Mouse (Mus musculus) embryonic facial prominence, embryonic 10.5 days (tissue): ENCODE measurements around the gene Zfhx3. TPM values are rescaled to one million over a fixed set of nuclear protein-coding genes. Genes with fewer than 3 reads are reported as not detected.
A peak's percentile ranks its signal among the peaks of the same experiment; 100 is the strongest.

Source experiments
- DNase-seq: peaks from one replicate; pipeline ENCODE4 v3.0.0-alpha.2; 2017; ENCODE audit warnings: low spot score
- H3K27ac ChIP-seq: fragments of 300-500 bp; sonication (generic); replicated peaks from 2 replicates; pipeline ENCODE4 v1.5.1; 2016; ENCODE audit warnings: mild to moderate bottlenecking
- H3K27me3 ChIP-seq: fragments of 300-500 bp; sonication (generic); replicated peaks from 2 replicates; pipeline ENCODE4 v1.6.1; 2016; ENCODE audit warnings: low read depth, mild to moderate bottlenecking; ENCODE audit not compliant: poor library complexity, severe bottlenecking
- H3K36me3 ChIP-seq: fragments of 300-500 bp; sonication (generic); replicated peaks from 2 replicates; pipeline ENCODE4 v1.6.1; 2016; ENCODE audit warnings: mild to moderate bottlenecking, moderate library complexity
- H3K4me1 ChIP-seq: fragments of 300-500 bp; sonication (generic); 2 replicates; pipeline ENCODE4 v1.6.1; 2016
- H3K4me3 ChIP-seq: fragments of 300-500 bp; sonication (generic); 2 replicates; pipeline ENCODE4 v1.5.1; 2016; ENCODE audit warnings: mild to moderate bottlenecking, moderate library complexity
- H3K9me3 ChIP-seq: fragments of 300-500 bp; sonication (generic); 2 replicates; pipeline ENCODE4 v1.6.1; 2016; ENCODE audit warnings: mild to moderate bottlenecking
- WGBS: fragments of 180-500 bp; shearing (Covaris S2); methylation state at CpG from one replicate; pipeline ENCODE4 v1.1.7; 2016; 5-methylcytosine and 5-hydroxymethylcytosine counted together
- polyA plus RNA-seq: library from polyadenylated mRNA; unstranded; fragments of >200 nt; fragmentation: Nextera tagmentation; extraction: Ambion mirVana; gene quantifications from 2 replicates; pipeline ENCODE4 v1.2.1, GENCODE M21; 2016

The Zfhx3 gene
- polyA plus RNA-seq, 1 experiment from 2014 or later: 18.8 TPM

- H3K9me3 ChIP-seq: peaks cover 36% of the 10 kb centered on the region
- DNase-seq: peak; percentile 66
- 67% methylated on average over 14 of the region's 14 CpGs for WGBS
Measured at GRCm38 (mm10) chr8:108790559-108791293, 848.3 kb downstream of the Zfhx3 start.

GRCm38 (mm10) chr8:108796076-108796475 lies 853.6 kb downstream of the Zfhx3 start:
- WGBS: 95% methylated on average over 3 of the region's 3 CpGs
- Histone ChIP-seq H3K4me1 (peaks cover 17% of the 10 kb centered on the region), H3K27ac (no peak overlapping the region), H3K27me3 (no peaks in the 10 kb centered on the region), H3K4me3 (no peak overlapping the region), H3K36me3 (peaks cover 87% of the 10 kb centered on the region), H3K9me3 (peaks cover 37% of the 10 kb centered on the region)
- no peak for DNase-seq

More at GRCm38 (mm10) chr8:108790559-108791293, 848.3 kb downstream of the Zfhx3 start:
- no peak overlapping the region for H3K4me3 ChIP-seq
- H3K4me1 ChIP-seq: peaks cover 55% of the 10 kb centered on the region
- no peaks in the 10 kb centered on the region for H3K27me3 ChIP-seq
- H3K27ac ChIP-seq: peak overlapping the region; percentile 48; the same call in 1 of the 2 replicates
- H3K36me3 ChIP-seq: peaks cover 43% of the 10 kb centered on the region

- peaks cover 91% of the 10 kb centered on the region for H3K36me3 ChIP-seq
- H3K9me3 ChIP-seq: peaks cover 36% of the 10 kb centered on the region
- H3K4me1 ChIP-seq: peaks cover 12% of the 10 kb centered on the region; the same call in 1 of the 2 replicates
- no peak overlapping the region for H3K27ac ChIP-seq
- no peaks in the 10 kb centered on the region for H3K27me3 ChIP-seq
- H3K4me3 ChIP-seq: no peak overlapping the region
- DNase-seq: no peak
- 86% methylated on average over 3 of the region's 3 CpGs for WGBS
Measured at GRCm38 (mm10) chr8:108796882-108797281, 854.4 kb downstream of the Zfhx3 start.

GRCm38 (mm10) chr8:108798012-108798411 lies 855.6 kb downstream of the Zfhx3 start:
- 85% methylated on average over 12 of the region's 12 CpGs for WGBS
- H3K4me1 ChIP-seq: peaks cover 21% of the 10 kb centered on the region
- no peaks in the 10 kb centered on the region for H3K27me3 ChIP-seq
- no peak overlapping the region for H3K27ac ChIP-seq
- peaks cover 25% of the 10 kb centered on the region for H3K9me3 ChIP-seq
- H3K36me3 ChIP-seq: peaks cover 91% of the 10 kb centered on the region
- DNase-seq: no peak
- H3K4me3 ChIP-seq: no peak overlapping the region

- H3K27ac ChIP-seq: no peak overlapping the region; the same call in 1 of the 2 replicates
- WGBS: 94% methylated on average over 6 of the region's 6 CpGs
- no peak overlapping the region for H3K4me3 ChIP-seq
- H3K4me1 ChIP-seq: peaks cover 23% of the 10 kb centered on the region
- H3K27me3 ChIP-seq: no peaks in the 10 kb centered on the region
- DNase-seq: no peak
- peaks cover 90% of the 10 kb centered on the region for H3K36me3 ChIP-seq
- H3K9me3 ChIP-seq: peaks cover 12% of the 10 kb centered on the region
Measured at GRCm38 (mm10) chr8:108799250-108799649, 856.8 kb downstream of the Zfhx3 start.

- peaks cover 89% of the 10 kb centered on the region for H3K36me3 ChIP-seq
- H3K27ac ChIP-seq: no peak overlapping the region
- 94% methylated on average over 15 of the region's 15 CpGs for WGBS
- H3K4me1 ChIP-seq: peaks cover 30% of the 10 kb centered on the region
- peaks cover 5% of the 10 kb centered on the region; the same call in 1 of the 2 replicates for H3K9me3 ChIP-seq
- no peak overlapping the region for H3K4me3 ChIP-seq
- DNase-seq: no peak
- H3K27me3 ChIP-seq: no peaks in the 10 kb centered on the region
Measured at GRCm38 (mm10) chr8:108800357-108800756, 857.9 kb downstream of the Zfhx3 start.

- Histone ChIP-seq H3K27ac (0 out of 2 replicates have a peak overlapping the region, but pooled peaks have one; percentile 19), H3K36me3 (peaks cover 74% of the 10 kb centered on the region), H3K9me3 (no peaks in the 10 kb centered on the region), H3K4me3 (no peak overlapping the region), H3K4me1 (peaks cover 33% of the 10 kb centered on the region), H3K27me3 (no peaks in the 10 kb centered on the region)
- WGBS: 71% methylated on average over 6 of the region's 6 CpGs
- no peak for DNase-seq
Measured at GRCm38 (mm10) chr8:108803017-108803416, 860.6 kb downstream of the Zfhx3 start.

GRCm38 (mm10) chr8:108811694-108812093 lies 869.2 kb downstream of the Zfhx3 start:
- Histone ChIP-seq H3K27ac (no peak overlapping the region), H3K27me3 (no peaks in the 10 kb centered on the region), H3K4me3 (no peak overlapping the region), H3K9me3 (no peaks in the 10 kb centered on the region), H3K4me1 (peaks cover 35% of the 10 kb centered on the region), H3K36me3 (peaks cover 65% of the 10 kb centered on the region)
- 85% methylated on average over 10 of the region's 10 CpGs for WGBS
- DNase-seq: no peak

GRCm38 (mm10) chr8:108813375-108813774 lies 870.9 kb downstream of the Zfhx3 start:
- Histone ChIP-seq H3K4me1 (peaks cover 40% of the 10 kb centered on the region), H3K9me3 (no peaks in the 10 kb centered on the region), H3K27ac (no peak overlapping the region), H3K4me3 (no peak overlapping the region), H3K36me3 (peaks cover 69% of the 10 kb centered on the region), H3K27me3 (no peaks in the 10 kb centered on the region)
- no peak for DNase-seq
- WGBS: 78% methylated on average over 12 of the region's 12 CpGs

GRCm38 (mm10) chr8:108819271-108819671 lies 876.8 kb downstream of the Zfhx3 start:
- 24% methylated on average over 8 of the region's 8 CpGs for WGBS
- peak overlapping the region; percentile 30; the same call in 1 of the 2 replicates for H3K27ac ChIP-seq
- no peak overlapping the region for H3K4me3 ChIP-seq
- DNase-seq: peak; percentile 64
- H3K36me3 ChIP-seq: peaks cover 35% of the 10 kb centered on the region
- H3K9me3 ChIP-seq: no peaks in the 10 kb centered on the region
- peaks cover 44% of the 10 kb centered on the region for H3K4me1 ChIP-seq
- H3K27me3 ChIP-seq: no peaks in the 10 kb centered on the region

GRCm38 (mm10) chr8:108819826-108820225 lies 877.4 kb downstream of the Zfhx3 start:
- peak; percentile 38 for DNase-seq
- H3K9me3 ChIP-seq: no peaks in the 10 kb centered on the region
- peaks cover 44% of the 10 kb centered on the region for H3K4me1 ChIP-seq
- H3K4me3 ChIP-seq: peak overlapping the region; percentile 33
- peak overlapping the region; percentile 30; the same call in 1 of the 2 replicates for H3K27ac ChIP-seq
- H3K27me3 ChIP-seq: no peaks in the 10 kb centered on the region
- H3K36me3 ChIP-seq: peaks cover 33% of the 10 kb centered on the region
- 3% methylated on average over 3 of the region's 3 CpGs for WGBS

GRCm38 (mm10) chr8:108820634-108821033 lies 878.2 kb downstream of the Zfhx3 start:
- H3K9me3 ChIP-seq: no peaks in the 10 kb centered on the region
- DNase-seq: peak; percentile 72
- no peaks in the 10 kb centered on the region for H3K27me3 ChIP-seq
- peaks cover 44% of the 10 kb centered on the region for H3K4me1 ChIP-seq
- peaks cover 25% of the 10 kb centered on the region for H3K36me3 ChIP-seq
- peak overlapping the region; percentile 33 for H3K4me3 ChIP-seq
- no peak overlapping the region for H3K27ac ChIP-seq
- WGBS: 10% methylated on average over 6 of the region's 6 CpGs

GRCm38 (mm10) chr8:108822841-108823266 lies 880.4 kb downstream of the Zfhx3 start:
- Histone ChIP-seq H3K4me1 (peaks cover 65% of the 10 kb centered on the region), H3K9me3 (no peaks in the 10 kb centered on the region), H3K27me3 (no peaks in the 10 kb centered on the region), H3K36me3 (peaks cover 21% of the 10 kb centered on the region), H3K4me3 (no peak overlapping the region), H3K27ac (no peak overlapping the region)
- DNase-seq: no peak
- WGBS: 88% methylated on average over 15 of the region's 15 CpGs
